Mouse (Mus musculus) left cerebral cortex, postnatal 14 days (tissue): ENCODE measurements around the gene Tbl1xr1. TPM values are rescaled to one million over a fixed set of nuclear protein-coding genes. Genes with fewer than 3 reads are reported as not detected.

Experiments
- DNase-seq, 2 experiments: peaks; one replicate each; pipeline ENCODE4 v3.0.0; 2021 to 2022; ENCODE audit warnings: low spot score in 2 of 2, mixed read lengths in 1 of 2
- intact Hi-C: fragments of 180-260 bp; cut with DNase I; formaldehyde crosslinking; loops from one replicate; pipeline ENCODE4 v1.15.1; 2025
- total RNA-seq, 2 experiments: library from RNA; stranded (reverse); gene quantifications; 2 replicates each; pipeline ENCODE4 v1.2.3; 2021

Gene Tbl1xr1
- total RNA-seq, 2 experiments from 2014 or later, result 117 to 125 TPM

DNA sequence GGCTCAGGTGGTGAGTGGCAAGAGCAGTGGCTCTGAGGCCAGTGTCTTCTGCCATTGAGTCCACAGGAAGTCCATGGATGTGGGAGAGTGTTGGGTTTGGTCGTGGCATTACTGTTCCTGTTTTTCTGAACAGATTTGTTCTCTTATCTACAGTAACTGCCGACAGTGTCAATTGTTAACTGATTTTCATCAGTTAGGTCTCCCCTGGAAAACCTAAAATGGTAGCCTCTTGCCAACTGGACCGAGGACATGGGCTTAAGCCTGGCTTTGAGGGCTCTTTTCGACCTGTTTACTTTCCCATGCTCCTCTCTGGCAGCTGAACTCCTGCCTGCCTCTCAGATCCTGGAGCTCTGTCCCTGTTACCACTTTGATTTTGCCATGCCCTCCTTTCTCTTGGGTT, 5.4 kb downstream of the Tbl1xr1 start:
- intact Hi-C loops, result no loop called here

DNA sequence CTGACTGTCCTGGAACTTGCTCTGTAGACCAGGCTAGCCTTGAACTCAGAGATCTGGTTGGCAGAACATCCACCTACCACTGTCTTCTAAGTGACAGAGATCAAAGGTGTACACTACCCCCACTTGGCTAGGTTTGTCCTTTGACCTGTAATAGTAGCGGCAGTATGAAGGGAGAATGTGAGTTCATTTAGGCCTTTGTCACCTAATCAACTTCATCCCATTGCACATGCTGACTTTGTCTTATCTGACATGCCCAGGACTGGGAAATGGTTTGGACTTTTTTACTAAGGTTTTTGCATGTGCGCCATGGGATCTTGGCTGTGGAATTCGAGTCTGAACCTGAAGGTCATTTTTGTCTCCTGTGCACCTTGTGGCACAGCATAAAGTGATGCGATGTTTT, 6.4 kb downstream of the Tbl1xr1 start:
- DNase-seq, result no peak
- intact Hi-C loops, result no loop called here

More for the DNA sequence above, 5.4 kb downstream of the Tbl1xr1 start:
- DNase-seq, result no peak

DNA sequence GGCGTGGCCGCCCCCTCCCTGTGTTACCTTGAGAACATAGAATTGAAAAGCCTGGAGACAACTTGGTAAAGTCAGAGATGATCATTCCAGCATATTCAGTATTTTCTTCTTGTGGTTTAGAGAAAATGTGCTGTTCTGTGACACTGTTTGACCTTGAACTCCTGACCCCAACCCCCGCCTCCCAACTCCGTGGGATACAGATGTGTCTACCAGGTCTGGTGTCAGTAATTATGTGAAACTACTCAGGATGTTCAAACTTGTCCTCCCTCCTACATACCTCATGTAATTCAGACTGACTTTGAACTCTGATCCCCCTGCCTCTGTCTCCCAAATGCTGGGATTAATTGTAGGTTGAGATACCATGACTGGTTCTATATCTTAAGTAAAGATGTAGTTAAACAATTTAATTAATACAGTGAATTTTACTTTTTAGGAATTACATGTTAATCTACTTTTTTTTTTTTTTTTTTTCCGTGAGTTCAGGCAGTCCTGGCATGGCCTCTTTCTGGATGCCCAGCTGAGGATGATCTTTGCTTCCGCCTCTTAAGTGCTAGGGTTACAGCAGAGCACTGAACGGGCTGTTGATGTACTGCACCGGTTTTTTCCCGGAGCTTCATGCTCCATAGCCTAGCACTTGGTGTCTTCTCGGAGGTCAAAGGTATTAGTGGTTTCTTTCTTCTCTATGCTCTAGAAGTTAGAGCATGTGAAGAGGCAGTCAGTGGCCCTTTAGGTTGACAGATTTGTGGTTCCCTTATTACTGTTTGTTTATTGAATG, 8.0 kb downstream of the Tbl1xr1 start:
- intact Hi-C loops, result no loop called here
- no peak for DNase-seq

DNA sequence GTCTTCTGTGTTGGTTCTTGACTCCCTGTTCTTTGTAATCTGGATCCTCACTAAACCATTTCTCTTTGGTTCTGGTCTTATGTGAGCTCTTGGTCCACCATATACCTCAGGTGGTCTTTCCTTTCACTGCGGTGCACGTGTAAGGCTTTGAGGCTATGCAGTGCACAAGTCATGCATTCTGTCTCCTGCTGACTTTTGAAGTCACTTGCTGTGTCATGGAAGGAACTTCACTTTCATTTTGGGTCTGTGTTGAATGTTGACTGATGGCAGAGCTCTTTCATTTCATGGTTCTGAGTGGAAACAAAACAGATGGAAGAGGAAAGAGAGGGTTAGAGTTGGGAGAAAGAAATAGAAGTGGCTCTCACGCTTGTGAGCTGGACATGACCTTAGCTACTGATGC, 13.4 kb downstream of the Tbl1xr1 start:
- DNase-seq, result no peak
- intact Hi-C loops, result no loop called here

DNA sequence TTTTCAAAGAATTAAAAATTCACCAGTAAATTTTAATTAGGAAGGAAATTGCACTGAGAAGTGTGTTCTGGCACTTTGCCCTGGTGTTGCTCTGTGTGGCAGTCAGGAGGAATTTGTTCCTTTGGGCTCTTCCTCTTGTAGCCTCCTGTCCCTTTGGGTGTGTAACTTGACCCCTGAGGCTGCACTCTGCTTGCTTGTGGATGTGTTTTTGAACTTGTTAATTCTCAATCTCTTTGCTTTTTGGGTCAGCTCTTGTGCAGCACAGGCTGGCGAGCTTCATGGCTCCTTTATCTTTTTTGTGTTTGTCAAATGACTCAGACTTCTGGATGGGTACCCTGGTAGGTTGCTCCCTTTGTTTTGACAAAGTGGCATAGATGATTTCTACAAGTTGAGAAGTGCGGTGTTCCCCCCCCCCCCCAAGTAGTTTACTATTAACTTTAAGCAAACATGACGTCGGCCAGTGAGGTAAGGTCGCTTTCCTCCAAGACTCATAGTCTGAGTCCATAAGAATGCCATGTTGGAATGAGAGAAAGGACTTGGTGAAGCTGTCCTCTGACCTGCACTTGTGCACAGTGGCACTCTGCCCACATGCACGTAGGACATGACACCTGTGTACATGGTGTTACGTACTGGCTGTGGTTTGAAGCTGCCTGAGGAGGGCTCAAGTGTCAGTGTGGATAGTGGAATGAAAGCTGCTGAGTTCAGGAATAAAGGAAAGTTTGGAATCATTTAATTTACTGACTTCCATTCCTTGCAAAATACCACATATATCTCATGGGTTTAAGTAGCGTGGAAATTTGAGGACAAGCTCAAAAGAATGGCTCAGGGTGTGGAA, 14.2 kb downstream of the Tbl1xr1 start:
- no peak for DNase-seq

DNA sequence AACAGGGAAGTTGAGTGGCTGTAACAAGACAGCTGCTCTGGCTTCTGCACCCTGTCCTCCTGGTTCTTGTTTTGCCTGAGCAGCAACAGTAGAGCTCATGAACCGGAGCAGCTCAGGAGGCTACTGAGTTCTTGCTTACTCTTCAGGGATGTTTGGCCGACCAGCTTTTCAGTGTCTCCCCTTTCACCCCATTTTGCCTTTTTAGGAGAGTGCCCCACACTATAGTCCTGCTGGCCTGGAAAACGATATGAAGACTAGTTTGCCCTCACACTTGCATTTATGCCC, 14.8 kb downstream of the Tbl1xr1 start:
- DNase-seq, result no peak
- intact Hi-C loops, result no loop called here

More for the DNA sequence above, 14.2 kb downstream of the Tbl1xr1 start:
- intact Hi-C loops, result no loop called here

DNA sequence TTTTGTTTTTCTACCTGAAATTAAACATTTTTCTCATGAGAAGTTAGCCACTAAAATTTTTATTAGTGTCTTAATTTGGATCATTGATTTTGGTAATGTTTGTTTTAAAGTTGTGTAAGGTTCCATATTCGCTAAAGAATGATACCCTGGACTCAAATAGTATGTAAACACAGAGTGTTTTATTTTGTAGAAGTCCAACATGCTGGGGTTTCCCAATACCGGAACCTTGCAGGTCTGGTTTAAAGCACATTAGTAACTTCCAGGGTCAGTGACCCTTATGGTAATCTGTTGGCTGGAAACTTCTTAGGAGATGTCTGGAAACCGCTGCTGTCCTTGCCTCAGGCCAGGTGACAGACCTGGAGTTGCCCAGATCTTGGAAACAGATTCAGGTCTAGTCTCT, 15.2 kb downstream of the Tbl1xr1 start:
- no peak for DNase-seq
- intact Hi-C loops, result no loop called here

DNA sequence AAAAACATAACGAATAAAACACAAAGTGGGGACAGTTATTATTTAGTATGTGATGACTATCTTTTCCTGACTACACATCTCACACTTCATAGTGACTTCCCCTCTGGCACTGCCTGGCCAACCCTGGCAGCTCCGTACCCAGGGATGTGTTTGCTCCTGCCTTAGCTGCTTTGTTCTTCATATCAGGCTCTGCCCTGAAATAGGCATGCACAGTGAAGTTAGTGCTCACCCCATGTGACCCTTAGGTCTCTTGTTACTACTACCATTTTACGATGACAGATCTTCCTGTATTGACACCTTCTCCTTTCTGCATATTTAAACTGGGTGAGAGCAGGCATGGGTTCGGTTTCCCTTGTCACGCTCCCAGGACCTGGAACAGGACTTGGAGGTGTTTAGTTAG, 16.3 kb downstream of the Tbl1xr1 start:
- intact Hi-C loops, result no loop called here
- no peak for DNase-seq

DNA sequence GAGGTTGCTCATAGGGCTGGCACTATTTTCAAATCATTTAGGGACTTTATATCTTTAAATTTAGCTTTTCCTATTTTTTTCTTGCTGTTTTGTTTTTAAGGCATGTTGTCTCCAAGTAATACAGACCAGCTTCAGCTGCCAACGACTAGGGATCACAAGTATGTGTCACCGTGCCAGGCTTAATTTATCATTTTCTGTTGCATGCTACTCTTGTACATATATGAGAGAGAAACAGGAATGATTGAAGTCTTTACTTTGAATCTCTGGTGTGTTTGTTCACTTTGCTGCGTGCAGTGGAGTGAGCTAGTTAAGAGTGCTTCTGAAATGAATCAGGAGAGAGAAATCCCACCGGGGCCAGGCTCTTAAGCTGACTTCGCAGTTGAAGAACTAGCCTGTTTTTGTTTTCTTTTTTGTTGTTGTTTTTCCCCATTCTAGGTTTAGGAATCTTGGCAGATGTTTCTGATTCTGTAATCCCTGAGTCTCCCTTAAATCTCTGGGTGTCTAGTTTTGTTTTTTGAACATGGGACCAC, 27.6 kb downstream of the Tbl1xr1 start:
- intact Hi-C loops, result no loop called here
- no peak for DNase-seq

DNA sequence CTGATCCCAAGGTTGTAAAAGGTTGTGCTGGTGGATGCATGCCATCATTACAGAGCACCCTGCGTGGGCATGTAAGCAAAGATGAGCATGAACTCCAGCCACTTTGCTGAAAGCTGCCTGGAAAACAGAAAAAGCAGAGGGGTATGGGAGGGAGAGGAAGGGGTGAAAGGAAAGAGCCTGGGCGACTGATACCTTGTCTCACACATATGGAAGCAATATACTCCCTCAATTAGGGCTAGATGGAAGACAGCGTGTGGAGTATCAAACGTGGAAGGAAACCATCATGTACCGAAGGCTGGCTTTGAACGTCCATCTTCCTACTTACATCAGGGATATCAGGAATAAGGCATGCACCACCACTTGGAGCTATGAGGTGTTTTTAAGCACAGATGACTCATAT, 29.0 kb downstream of the Tbl1xr1 start:
- intact Hi-C loops, result no loop called here
- no peak for DNase-seq

DNA sequence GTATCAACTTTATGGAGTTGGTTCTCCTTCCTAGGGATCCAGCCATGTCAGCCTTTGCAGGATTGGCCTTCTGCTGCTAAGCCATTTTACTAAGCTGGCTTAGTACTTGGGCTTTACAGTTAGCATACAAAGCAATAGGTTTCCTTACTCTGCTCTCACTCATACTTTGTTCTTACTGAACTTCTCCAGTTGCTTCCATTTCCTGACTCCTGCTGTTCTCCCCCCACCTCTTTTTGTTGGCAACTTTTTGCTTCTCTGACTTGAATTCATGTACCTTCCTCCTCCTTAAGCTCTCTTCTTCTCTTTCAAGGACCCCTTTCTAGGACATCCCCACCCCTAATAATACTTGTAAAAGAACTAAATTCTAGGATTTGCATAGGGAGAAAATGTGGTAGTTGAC, 31.6 kb downstream of the Tbl1xr1 start:
- DNase-seq, result no peak
- intact Hi-C loops, result no loop called here

DNA sequence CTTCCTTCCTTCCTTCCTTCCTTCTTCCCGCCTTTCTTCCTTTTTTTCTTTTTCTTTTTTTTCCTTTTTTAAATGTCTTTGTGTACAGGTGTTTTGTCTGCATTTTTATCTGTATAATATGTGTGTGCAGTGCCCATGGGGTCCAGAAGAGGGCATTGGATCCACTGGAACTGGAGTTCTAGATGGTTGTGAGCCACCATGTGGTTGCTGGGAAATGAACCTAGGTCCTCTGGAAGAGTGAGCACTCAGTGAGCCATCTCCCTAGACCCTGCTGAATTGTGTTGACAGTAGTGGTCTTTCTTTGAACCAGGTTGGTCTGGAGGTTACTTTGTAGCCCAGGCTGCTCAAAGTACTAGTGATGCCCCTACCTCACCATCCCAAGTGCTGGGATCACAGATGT, 33.2 kb downstream of the Tbl1xr1 start:
- DNase-seq, result no peak

DNA sequence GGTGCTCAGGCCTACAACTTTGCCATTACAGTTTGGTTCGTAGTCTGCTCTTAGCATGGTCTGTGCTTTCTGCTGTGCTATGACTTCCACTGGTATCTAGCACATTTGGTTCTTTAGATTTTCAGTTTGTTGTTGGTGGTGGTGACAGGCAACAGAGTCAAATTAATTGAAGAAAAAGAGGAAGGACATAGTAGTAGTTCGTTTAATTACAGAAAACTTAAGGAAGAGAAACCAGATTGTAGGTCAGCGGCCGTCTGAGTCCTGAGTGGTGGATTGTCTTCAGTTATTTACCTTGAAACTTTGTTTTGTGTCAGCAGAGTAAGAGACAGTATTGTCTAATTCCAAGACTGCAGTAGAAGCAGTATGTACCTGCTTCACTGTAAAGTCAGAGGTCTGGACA, 37.3 kb downstream of the Tbl1xr1 start:
- intact Hi-C loops, result no loop called here
- no peak for DNase-seq

More for the DNA sequence above, 33.2 kb downstream of the Tbl1xr1 start:
- intact Hi-C loops, result no loop called here

DNA sequence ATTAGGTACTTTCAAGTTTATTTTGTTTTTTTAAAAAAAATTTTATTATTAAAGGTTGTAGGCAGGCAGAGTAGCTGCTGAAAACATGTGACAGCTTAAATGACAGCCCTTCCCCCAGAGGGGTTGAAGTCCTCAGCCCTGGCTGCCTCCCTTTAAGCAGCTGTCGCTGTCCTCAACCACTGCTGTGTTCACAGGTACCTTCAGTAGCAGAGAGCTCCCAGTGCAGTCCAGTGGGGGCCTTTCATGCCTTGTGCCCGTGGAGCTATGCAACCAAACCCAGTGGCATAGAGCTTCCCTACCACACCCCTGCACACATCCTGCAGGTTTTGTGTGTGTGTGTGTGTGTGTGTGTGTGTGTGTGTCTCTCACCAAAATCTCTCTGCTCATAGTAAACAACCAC, 38.8 kb downstream of the Tbl1xr1 start:
- DNase-seq, result no peak
- intact Hi-C loops, result no loop called here

DNA sequence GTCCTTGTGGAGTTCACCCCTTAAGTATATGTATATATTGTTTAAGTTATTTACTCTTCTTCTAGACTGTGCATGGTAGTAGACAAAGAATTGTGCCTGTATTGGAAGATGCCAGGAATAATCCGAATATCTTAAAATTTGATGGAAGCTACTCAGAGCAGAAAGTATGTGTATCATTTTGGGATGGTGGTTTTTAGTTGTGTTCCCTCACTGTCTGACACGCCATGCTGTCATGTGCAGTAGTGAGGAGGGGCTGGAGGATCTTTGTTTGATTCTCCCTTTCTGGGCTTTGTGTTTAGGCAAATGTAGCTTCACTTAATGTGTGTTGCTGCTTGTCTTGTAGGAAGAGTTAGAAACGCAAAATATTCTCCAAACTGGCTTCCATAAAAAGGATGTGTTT, 39.2 kb downstream of the Tbl1xr1 start:
- intact Hi-C loops, result no loop called here

DNA sequence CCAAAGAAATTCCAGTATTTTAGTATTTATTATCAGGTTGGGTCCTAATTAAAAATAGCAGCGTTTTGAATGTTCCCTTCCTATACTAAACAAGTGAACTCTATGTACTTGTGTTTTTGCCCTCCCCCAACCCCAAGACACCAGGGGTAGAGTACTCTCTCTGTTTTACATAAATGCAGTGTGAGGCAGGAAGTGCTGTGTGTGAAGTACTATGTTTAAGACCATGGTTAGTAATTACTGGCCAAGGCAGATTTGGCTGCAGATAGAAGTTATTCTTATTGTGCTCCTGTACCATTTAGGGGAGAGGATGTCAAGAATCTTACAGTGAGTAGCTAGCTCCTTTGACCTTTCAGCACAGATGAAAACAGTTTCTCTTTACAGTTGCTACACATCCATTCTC, 39.7 kb downstream of the Tbl1xr1 start:
- intact Hi-C loops, result no loop called here
- DNase-seq, result no peak

More for the DNA sequence above, 39.2 kb downstream of the Tbl1xr1 start:
- no peak for DNase-seq

DNA sequence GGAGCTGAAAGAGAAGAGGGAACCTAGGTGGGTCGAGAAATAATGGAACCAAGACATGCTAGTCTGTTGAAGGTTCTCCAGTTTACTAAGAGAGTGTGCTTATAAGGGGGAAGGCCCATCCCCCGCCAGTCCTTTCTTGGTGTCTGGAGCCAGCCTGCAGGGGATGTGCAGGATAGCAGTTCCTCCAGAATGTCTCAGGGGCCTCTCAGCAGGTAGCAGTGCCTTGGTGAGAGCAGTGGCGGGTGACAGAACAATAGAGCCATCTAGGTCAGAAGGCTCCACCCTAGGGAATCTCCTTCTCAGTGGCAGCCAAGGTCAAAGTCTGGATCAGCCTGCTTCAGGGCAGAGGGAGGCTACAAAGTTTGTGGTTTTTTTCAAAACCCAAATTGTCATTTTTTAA, 45.3 kb downstream of the Tbl1xr1 start:
- DNase-seq, result no peak
- intact Hi-C loops, result no loop called here

DNA sequence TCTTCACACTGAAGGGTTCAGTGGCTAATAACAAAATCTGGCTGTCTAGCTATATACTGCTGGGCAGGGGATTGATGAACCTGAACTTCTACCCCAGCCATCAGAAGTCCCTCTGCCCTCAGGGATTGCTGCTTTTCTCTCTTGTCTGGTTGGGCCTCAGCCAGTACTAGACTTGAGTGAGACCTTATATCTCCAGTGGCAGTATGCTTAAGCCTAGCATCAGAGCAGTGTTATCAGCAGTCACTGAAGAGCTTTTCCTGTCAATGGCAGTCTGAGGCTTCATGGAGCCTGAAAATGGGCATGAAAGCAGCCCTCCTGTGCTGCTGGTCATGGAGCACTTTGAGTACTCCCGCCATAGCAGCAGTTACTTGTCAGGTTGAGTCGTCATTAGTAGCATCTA, 46.7 kb downstream of the Tbl1xr1 start:
- no peak for DNase-seq
- intact Hi-C loops, result no loop called here

DNA sequence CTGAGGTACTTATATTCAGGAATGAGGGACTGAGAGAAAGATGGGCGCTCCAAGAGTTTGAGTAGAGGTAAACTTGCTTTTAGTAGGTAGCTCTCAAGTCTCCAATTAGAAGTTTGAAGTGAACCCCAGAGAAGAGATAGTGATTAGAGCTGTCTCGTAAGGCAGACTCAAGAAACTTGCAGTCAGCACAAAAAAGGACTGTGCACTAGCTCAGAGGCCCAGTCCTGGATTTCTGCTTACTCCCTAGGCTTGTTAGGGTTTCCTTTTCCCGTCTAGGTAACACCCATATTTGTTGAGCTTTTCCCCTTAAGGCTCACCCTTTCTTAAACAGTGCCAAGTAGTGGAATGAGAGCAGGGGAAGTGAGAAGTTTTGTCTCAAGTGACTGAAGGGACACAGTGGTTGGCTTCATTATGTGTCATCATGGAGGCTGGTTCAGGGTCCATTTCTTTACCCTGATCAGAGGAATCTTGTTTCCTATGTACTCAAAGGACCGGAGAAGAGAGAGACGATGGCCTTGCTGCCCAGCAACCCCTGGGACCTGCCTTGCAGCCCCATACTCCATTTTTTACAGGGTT, 49.9 kb downstream of the Tbl1xr1 start:
- intact Hi-C loops, result no loop called here
- no peak for DNase-seq

DNA sequence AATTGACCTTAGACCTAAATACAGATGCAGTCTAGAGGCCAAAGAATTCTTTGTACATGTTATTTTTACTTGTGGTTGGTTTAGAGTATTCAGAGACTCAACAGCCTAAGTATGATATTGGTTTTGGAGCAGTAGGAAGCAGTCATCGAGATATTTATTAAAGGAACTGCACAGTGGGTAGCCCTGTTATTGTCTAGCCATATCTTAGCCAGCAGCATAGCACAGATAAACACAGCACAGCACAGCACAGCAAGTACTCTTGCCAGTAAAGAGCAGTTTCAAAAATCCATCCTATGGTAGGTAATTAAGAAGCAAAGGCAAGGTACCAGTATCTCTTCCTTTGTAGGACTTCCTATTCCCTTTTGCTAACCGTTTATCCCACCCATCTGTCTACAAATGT, 54.8 kb downstream of the Tbl1xr1 start:
- intact Hi-C loops, result no loop called here
- no peak for DNase-seq

DNA sequence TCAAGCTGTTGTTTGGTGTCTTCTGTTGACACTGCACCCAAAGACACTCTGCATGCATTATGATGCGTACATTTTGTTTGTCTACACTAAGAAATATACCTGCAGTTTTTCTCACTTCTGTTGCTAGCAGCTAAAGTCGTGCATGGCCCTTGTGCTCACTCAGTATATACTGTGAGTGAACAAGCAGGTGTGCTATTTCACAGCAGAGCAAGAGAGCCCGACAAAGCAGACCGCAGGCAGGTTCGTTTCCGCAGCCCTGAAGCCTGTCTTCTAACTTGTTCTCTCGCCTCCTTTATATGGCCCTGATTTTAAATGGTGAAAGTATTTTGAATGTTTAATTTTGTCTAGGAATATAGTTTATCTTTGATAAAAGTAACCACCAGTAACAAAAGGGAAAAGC, 57.2 kb downstream of the Tbl1xr1 start:
- intact Hi-C loops, result no loop called here
- DNase-seq, result no peak
